Mouse (Mus musculus) heart, adult 2 months (tissue): Measurements from ENCODE around the gene Btg4. TPM values are rescaled to one million over a fixed set of nuclear protein-coding genes. Genes with fewer than 3 reads are reported as not detected.

Experiments
- DNase-seq, 2 experiments: peaks; one replicate each; pipeline ENCODE4 v3.0.0; 2021
- H3K27ac ChIP-seq: fragments of 200-600 bp; 2 replicates; pipeline ENCODE4 v1.8.1; 2022
- H3K27me3 ChIP-seq: fragments of 200-500 bp; 2 replicates; pipeline ENCODE4 v1.6.1; 2012; ENCODE audit warnings: mild to moderate bottlenecking, low read length, inconsistent platforms, mixed read lengths; ENCODE audit not compliant: control insufficient read depth, insufficient read depth
- H3K36me3 ChIP-seq: fragments of 200-500 bp; 2 replicates; pipeline ENCODE4 v1.6.1; 2012; ENCODE audit warnings: low read length, inconsistent platforms; ENCODE audit not compliant: control insufficient read depth, insufficient read depth
- H3K4me1 ChIP-seq: fragments of 200-500 bp; 2 replicates; pipeline ENCODE4 v1.6.1; 2011; ENCODE audit warnings: low read length; ENCODE audit not compliant: control insufficient read depth, insufficient read depth
- H3K4me3 ChIP-seq: fragments of 200-600 bp; 2 replicates; pipeline ENCODE4 v1.8.1; 2022
- H3K79me2 ChIP-seq: fragments of 200-500 bp; replicated peaks from 2 replicates; pipeline ENCODE4 v1.6.1; 2012; ENCODE audit warnings: mild to moderate bottlenecking, inconsistent platforms, low read length, moderate library complexity, mixed read lengths; ENCODE audit not compliant: control insufficient read depth, insufficient read depth
- H3K9ac ChIP-seq: fragments of 200-500 bp; 2 replicates; pipeline ENCODE4 v1.6.1; 2012; ENCODE audit warnings: low read depth, mild to moderate bottlenecking, control low read depth, inconsistent platforms, low read length, mixed read lengths
- CTCF ChIP-seq: fragments of 200-600 bp; IDR thresholded peaks from 2 replicates; pipeline ENCODE4 v1.8.1; 2022; ENCODE audit warnings: antibody characterized with exemption, mild to moderate bottlenecking, moderate library complexity
- EP300 ChIP-seq: fragments of 200-500 bp; IDR thresholded peaks from 2 replicates; pipeline ENCODE4 v1.6.1; 2011; ENCODE audit warnings: low read depth, low read length, control low read depth; ENCODE audit not compliant: insufficient read depth
- POLR2A ChIP-seq: fragments of 200-500 bp; IDR thresholded peaks from 2 replicates; pipeline ENCODE4 v1.6.1; 2011; ENCODE audit warnings: mild to moderate bottlenecking, low read depth, low read length, control low read depth; ENCODE audit not compliant: insufficient read depth
- WGBS: fragments of 180-500 bp; shearing (Covaris S2); methylation state at CpG from one replicate; pipeline ENCODE4 v1.1.7; 2018; 5-methylcytosine and 5-hydroxymethylcytosine counted together
- intact Hi-C: fragments of 180-260 bp; cut with DNase I; formaldehyde crosslinking; loops from one replicate; pipeline ENCODE4 v1.15.1; 2025
- polyA plus RNA-seq: library from polyadenylated mRNA; depleted of rRNA; stranded (reverse); fragments of >200 nt; gene quantifications from 2 replicates; pipeline ENCODE4 v1.2.3, GENCODE M21; 2012
- total RNA-seq, 2 experiments: library from RNA; stranded (reverse); gene quantifications; 2 replicates each; pipeline ENCODE4 v1.2.3; 2021

Gene Btg4
- total and polyA plus RNA-seq, 3 experiments: not detected

DNA sequence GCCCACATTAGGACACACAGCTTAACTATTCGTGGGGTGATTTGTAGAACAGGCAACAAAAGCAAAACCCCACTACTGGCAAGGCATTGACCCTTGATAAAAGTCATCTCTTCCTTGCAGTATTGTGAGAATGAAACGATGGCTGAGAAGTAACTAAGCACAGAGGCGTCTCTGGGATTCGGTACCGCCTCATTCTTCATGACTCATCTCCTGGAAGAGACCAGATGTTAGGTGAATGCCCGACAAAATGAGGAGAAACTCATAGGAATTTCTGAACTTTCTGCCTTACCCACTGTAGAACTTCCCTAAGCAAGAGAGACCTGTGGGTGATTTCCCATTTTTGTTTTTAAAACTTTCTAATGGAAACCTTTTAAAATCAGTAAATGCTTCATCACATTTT, 18.6 kb upstream of the Btg4 start:
- Histone ChIP-seq H3K27ac (no peak overlapping the region), H3K27me3 (no peaks in the 10 kb centered on the region), H3K4me1 (no peaks in the 10 kb centered on the region), H3K36me3 (no peaks in the 10 kb centered on the region), H3K4me3 (no peak overlapping the region), H3K9ac (no peak overlapping the region), H3K79me2 (no peaks in the 10 kb centered on the region)
- TF ChIP-seq CTCF (no peak), POLR2A (no peak), EP300 (no peak)
- WGBS: 62% methylated on average over 6 of the region's 6 CpGs
- DNase-seq: no peak
- intact Hi-C loops: no loop called here

DNA sequence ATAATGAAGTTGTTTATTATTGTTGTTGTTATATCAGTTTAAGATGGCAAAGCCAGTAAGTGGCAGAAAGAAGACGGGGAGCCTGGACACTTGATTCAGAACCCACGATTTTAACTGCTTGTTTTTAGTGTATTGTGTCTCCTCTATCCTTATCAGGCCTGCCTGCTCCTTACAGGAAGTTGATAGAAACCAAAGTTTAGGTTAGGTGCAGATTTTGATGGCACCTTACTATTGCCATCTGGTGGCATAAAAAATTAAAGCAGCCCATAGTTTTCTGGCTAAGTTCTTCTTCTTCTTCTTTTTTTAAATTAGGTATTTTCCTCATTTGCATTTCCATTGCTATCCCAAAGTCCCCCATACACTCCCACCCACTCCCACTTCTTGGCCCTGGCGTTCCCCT, 8.5 kb upstream of the Btg4 start:
- Histone ChIP-seq H3K27me3 (no peaks in the 10 kb centered on the region), H3K79me2 (no peaks in the 10 kb centered on the region), H3K4me1 (no peaks in the 10 kb centered on the region; the same call in 1 of the 2 replicates), H3K36me3 (no peaks in the 10 kb centered on the region), H3K9ac (no peak overlapping the region), H3K4me3 (no peak overlapping the region), H3K27ac (no peak overlapping the region)
- TF ChIP-seq CTCF (peak; percentile 66), EP300 (no peak)
- WGBS: 32% methylated on average over 3 of the region's 3 CpGs
- intact Hi-C loops: loop anchor here (2.0 kb wide), 1 partner anchor 203 kb away; no protein-coding TSS in a partner anchor
- DNase-seq: no peak

DNA sequence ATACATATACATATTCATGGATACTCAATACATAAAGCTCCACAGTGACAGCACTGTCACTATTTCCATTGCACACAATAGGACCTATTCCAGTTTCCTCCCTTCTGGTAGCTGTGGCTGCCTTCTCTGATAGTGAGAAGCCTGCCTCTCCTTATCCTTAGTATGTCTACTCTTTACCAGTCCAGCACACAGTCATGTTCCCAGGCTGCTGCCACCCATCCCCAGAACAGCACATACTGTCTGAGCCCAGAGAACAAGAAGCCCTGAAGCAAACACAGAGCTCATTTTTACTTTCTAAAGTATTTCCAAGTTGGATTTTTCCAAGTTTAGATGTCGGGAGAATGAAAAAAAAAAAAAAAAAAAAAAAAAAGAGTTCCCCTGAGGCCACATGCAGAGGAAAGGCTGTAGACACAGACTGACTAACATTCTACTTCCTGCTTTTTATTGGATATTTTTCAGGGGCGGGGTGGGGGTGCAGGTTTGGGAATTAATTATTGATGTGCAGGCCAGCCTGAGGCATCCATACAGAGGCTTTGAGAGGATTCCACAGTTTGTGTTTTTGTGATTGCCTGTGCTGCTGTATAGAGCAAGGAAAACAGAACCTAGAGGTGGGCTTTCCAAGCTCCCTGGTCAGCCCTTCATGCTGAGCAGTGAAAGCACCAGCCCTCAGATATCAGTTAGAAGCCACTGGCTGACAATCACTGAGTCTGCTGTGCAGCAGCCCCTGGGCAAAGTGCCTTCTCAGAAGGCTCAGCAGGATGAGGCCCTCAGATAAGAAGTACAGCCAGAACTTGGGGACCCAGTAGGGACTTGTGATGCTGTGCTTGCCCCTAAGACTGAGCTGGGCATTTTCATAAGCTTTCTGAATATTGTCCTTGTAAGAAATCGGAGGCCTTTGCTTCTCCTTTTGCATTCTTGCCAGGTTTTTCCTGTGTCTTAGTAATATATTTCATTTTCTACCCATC, 4.1 kb upstream of the Btg4 start:
- H3K9ac ChIP-seq: no peak overlapping the region
- no peak for TF ChIP-seq POLR2A
- TF ChIP-seq CTCF: no peak
- no peak for TF ChIP-seq EP300
- no peaks in the 10 kb centered on the region for H3K27me3 ChIP-seq
- no peaks in the 10 kb centered on the region for H3K79me2 ChIP-seq
- H3K27ac ChIP-seq: peak overlapping the region; percentile 58
- peak; percentile 24 to 33 for DNase-seq
- no peak overlapping the region for H3K4me3 ChIP-seq
- peaks cover 1% of the 10 kb centered on the region; the same call in 1 of the 2 replicates for H3K4me1 ChIP-seq
- intact Hi-C loops: no loop called here
- WGBS: 38% methylated on average over 3 of the region's 3 CpGs
- H3K36me3 ChIP-seq: no peaks in the 10 kb centered on the region; the same call in 1 of the 2 replicates

DNA sequence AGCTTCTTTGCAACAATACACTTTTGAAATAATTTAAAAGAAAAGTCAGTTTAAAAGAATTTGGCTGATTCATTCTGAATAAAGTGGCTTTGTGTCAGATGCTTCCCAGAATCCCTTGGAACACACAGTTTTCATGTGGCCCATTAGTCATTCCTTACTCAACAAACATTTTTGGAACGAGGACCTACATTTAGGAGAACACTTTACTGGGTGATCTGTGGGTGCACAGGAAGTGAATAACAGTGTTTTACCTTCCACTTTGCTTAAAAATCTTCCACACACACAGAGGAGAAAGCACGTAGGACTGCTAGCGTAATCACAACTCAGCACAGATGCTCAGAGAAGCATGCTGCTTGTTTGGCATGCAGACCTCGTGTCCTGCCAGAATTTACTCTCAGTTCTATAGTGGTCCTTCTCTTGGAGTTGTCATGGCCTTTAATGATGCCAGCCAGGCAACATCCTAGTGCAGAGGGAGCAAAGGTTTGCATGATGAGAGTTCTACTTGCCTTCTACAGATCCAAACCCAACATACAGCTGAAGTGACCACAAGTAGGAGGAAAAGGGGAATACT, 1.7 kb upstream of the Btg4 start:
- WGBS: 66% methylated on average over 4 of the region's 4 CpGs
- Histone ChIP-seq H3K36me3 (no peaks in the 10 kb centered on the region; the same call in 1 of the 2 replicates), H3K9ac (no peak overlapping the region), H3K4me3 (no peak overlapping the region), H3K79me2 (no peaks in the 10 kb centered on the region), H3K27ac (no peak overlapping the region), H3K27me3 (no peaks in the 10 kb centered on the region), H3K4me1 (peaks cover 1% of the 10 kb centered on the region; the same call in 1 of the 2 replicates)
- intact Hi-C loops: no loop called here
- no peak for TF ChIP-seq EP300
- no peak for TF ChIP-seq POLR2A
- TF ChIP-seq CTCF: no peak
- DNase-seq: no peak

DNA sequence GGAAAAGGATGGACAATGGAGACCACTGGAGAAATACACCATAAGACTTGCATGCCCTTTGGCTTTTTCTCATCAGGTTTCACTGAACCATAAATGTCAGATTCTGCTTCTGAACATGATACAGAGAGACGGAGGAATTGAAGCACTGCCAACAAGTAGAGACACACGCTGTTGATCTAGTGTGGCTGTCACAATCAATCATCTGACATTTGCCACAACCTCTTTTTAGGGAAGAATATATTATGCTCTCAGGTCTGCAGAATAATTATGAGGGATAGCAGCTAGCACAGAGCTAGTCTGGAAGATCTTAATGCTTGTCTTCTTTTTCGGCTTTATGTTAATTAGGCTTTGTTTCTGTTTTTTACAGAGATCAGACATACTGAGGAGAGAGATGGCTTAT, 7.5 kb downstream of the Btg4 start:
- intact Hi-C loops: no loop called here

DNA sequence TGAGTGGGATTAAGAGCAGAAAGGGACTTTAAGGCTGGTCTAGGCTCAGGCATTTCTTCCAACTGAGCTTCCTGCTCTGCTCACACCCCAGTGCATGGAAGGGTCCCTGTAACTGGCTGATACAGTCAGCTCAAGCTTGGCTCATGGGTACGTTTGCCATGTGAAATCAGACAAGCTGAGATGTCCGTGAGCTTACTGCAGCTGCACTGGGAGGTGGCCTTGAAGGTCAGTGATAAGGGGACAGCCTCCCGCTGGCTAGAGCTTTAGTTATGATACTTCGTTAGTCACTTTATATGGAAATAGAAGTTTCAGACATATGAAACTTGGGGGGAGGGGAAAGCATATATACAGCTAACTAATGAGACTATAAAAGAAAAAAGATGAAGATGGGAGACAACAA, 10.1 kb downstream of the Btg4 start:
- Histone ChIP-seq H3K27me3 (no peaks in the 10 kb centered on the region), H3K79me2 (no peaks in the 10 kb centered on the region), H3K4me1 (peaks cover 2% of the 10 kb centered on the region; the same call in 1 of the 2 replicates), H3K9ac (no peak overlapping the region), H3K4me3 (no peak overlapping the region), H3K27ac (no peak overlapping the region), H3K36me3 (no peaks in the 10 kb centered on the region)
- intact Hi-C loops: no loop called here
- 50% methylated on average over 4 of the region's 4 CpGs for WGBS
- TF ChIP-seq EP300: no peak
- TF ChIP-seq POLR2A: no peak
- no peak for TF ChIP-seq CTCF
- DNase-seq: no peak

More for the DNA sequence above, 7.5 kb downstream of the Btg4 start:
- Histone ChIP-seq H3K27me3 (no peaks in the 10 kb centered on the region), H3K9ac (no peak overlapping the region), H3K4me3 (no peak overlapping the region), H3K79me2 (no peaks in the 10 kb centered on the region), H3K27ac (no peak overlapping the region), H3K36me3 (no peaks in the 10 kb centered on the region), H3K4me1 (no peaks in the 10 kb centered on the region)
- WGBS: 67% methylated on average over 3 of the region's 3 CpGs
- TF ChIP-seq POLR2A (no peak), CTCF (no peak), EP300 (no peak)
- DNase-seq: no peak
